ENCODE assay signal across 20 mouse cellular contexts in genomic region chr2:169804380-169804779, GRCm38 (mm10).
DNase-seq lines count a peak whose midpoint lies in the region; ATAC-seq and TF ChIP-seq lines count a peak whose summit lies in the region.
"Had no signal": no experiment of that assay in that cellular context is flagged by ENCODE, and none has a peak within 500 bp of the region (broad histone marks: within the 10 kb centered on the region; RNA-seq: fewer than 3 reads in every experiment).

No protein-coding gene starts in this region.

- H3K9ac ChIP-seq in intestine, postnatal 0 days (ENCODE audit: low read depth, low read length) = no peak overlapping the region
- H3K9ac ChIP-seq in intestine, embryonic 16.5 days (ENCODE audit: low read depth, low read length) = no peak overlapping the region
- H3K9ac ChIP-seq: hindbrain, embryonic 13.5 days; liver, embryonic 12.5 days; neural tube, embryonic 15.5 days had no signal

- no peaks in the 10 kb centered on the region for H3K27me3 ChIP-seq in intestine, postnatal 0 days (replicated peaks; ENCODE audit: control insufficient read depth, insufficient read depth, low read length)
- no peaks in the 10 kb centered on the region for H3K27me3 ChIP-seq in intestine, embryonic 16.5 days (replicated peaks; ENCODE audit: control insufficient read depth, insufficient read depth, low read length)
- H3K27me3 ChIP-seq in testis, adult 2 months (ENCODE audit: control insufficient read depth, insufficient read depth, low read length) = no peaks in the 10 kb centered on the region
- H3K27me3 ChIP-seq: hindbrain, embryonic 13.5 days; liver, embryonic 12.5 days; neural tube, embryonic 15.5 days had no signal

- H3K27ac ChIP-seq in intestine, postnatal 0 days (ENCODE audit: low read depth, low read length) = no peak overlapping the region
- H3K27ac ChIP-seq in intestine, embryonic 16.5 days (ENCODE audit: low read length) = no peak overlapping the region
- H3K27ac ChIP-seq in testis, adult 2 months (ENCODE audit: control insufficient read depth, insufficient read depth, low read depth, low read length) = no peak overlapping the region; the same call in 1 of the 2 replicates
- H3K27ac ChIP-seq: hindbrain, embryonic 13.5 days; layer of hippocampus, adult 2 months; liver, embryonic 12.5 days; neural tube, embryonic 15.5 days had no signal

- no peaks in the 10 kb centered on the region for H3K9me3 ChIP-seq in intestine, postnatal 0 days (ENCODE audit: control insufficient read depth)
- no peaks in the 10 kb centered on the region for H3K9me3 ChIP-seq in intestine, embryonic 16.5 days (ENCODE audit: control insufficient read depth, low read length)
- H3K9me3 ChIP-seq: hindbrain, embryonic 13.5 days; liver, embryonic 12.5 days; neural tube, embryonic 15.5 days had no signal

- ATAC-seq in intestine, postnatal 0 days = no peak
- no peak for ATAC-seq in intestine, embryonic 16.5 days
- ATAC-seq: liver, embryonic 12.5 days had no signal

- 65% methylated on average over 5 of the region's 5 CpGs for WGBS in intestine, postnatal 0 days
- 69% methylated on average over 5 of the region's 5 CpGs for WGBS in intestine, embryonic 16.5 days

- peak; percentile 33 for TF ChIP-seq CTCF in intestine, postnatal 0 days (IDR thresholded peaks at IDR 0.05; ENCODE audit: low read depth)
- peak; percentile 5; the same call in 1 of the 2 replicates for TF ChIP-seq CTCF in testis, adult 2 months (IDR thresholded peaks at IDR 0.05; ENCODE audit: control insufficient read depth, insufficient read depth, insufficient replicate concordance, low read depth, low read length)

- H3K4me1 ChIP-seq in intestine, postnatal 0 days (replicated peaks; ENCODE audit: control insufficient read depth, insufficient read depth, low read length) = no peaks in the 10 kb centered on the region
- no peaks in the 10 kb centered on the region for H3K4me1 ChIP-seq in intestine, embryonic 16.5 days (ENCODE audit: control insufficient read depth, insufficient read depth, low read length)
- peaks cover 2% of the 10 kb centered on the region for H3K4me1 ChIP-seq in testis, adult 2 months (ENCODE audit: control insufficient read depth, insufficient read depth, low read length)
- H3K4me1 ChIP-seq: liver, embryonic 12.5 days had no signal

- no peak for DNase-seq in testis, postnatal 10 days (ENCODE audit: low spot score)
- peak; percentile 59 for DNase-seq in forelimb bud, embryonic 11.5 days (ENCODE audit: low read depth, low spot score)
- DNase-seq in thymus, adult 18-20 months = no peak
- DNase-seq in retina, embryonic 14.5 days (ENCODE audit: low spot score) = no peak
- DNase-seq in heart, adult 11 months = no peak
- DNase-seq: adrenal gland, postnatal 10 days; B cell, adult 2 months; cerebellum, adult 8-10 months; heart, postnatal 10 days; kidney, adult 11 months; lung, postnatal 14 days had no signal

- no peak for TF ChIP-seq POLR2A in testis, adult 2 months (IDR thresholded peaks at IDR 0.05; ENCODE audit: control insufficient read depth, low read depth, low read length)

- H3K4me3 ChIP-seq in intestine, postnatal 0 days (ENCODE audit: low read depth, low read length) = no peak overlapping the region
- no peak overlapping the region for H3K4me3 ChIP-seq in intestine, embryonic 16.5 days (ENCODE audit: low read length)
- H3K4me3 ChIP-seq in testis, adult 2 months (ENCODE audit: control insufficient read depth, low read depth, low read length) = no peak overlapping the region
- H3K4me3 ChIP-seq: hindbrain, embryonic 13.5 days; layer of hippocampus, adult 2 months; liver, embryonic 12.5 days; neural tube, embryonic 15.5 days had no signal

- no peaks in the 10 kb centered on the region for H3K36me3 ChIP-seq in intestine, postnatal 0 days (ENCODE audit: control insufficient read depth, insufficient read depth)
- H3K36me3 ChIP-seq in intestine, embryonic 16.5 days (ENCODE audit: control insufficient read depth, insufficient read depth, low read length) = no peaks in the 10 kb centered on the region
- no peaks in the 10 kb centered on the region for H3K36me3 ChIP-seq in testis, adult 2 months (ENCODE audit: control insufficient read depth, insufficient read depth, low read length)
- H3K36me3 ChIP-seq: G1E; hindbrain, embryonic 13.5 days; liver, embryonic 12.5 days; neural tube, embryonic 15.5 days had no signal

- no peak overlapping the region for H3K4me2 ChIP-seq in intestine, postnatal 0 days (replicated peaks; ENCODE audit: low read depth)
- H3K4me2 ChIP-seq in intestine, embryonic 16.5 days (ENCODE audit: low read depth, low read length) = no peak overlapping the region
- H3K4me2 ChIP-seq: hindbrain, embryonic 13.5 days; liver, embryonic 12.5 days; midbrain, embryonic 11.5 days; neural tube, embryonic 15.5 days had no signal
